Mouse (Mus musculus) gastrocnemius, adult 18-20 months (tissue): Measurements from ENCODE around the gene Slc39a10. TPM values are rescaled to one million over a fixed set of nuclear protein-coding genes. Genes with fewer than 3 reads are reported as not detected.

Source experiments
- DNase-seq: peaks from one replicate; pipeline ENCODE4 v3.0.0; 2021; ENCODE audit warnings: low spot score
- long read RNA-seq, 2 experiments: library from polyadenylated mRNA; stranded (forward); transcript quantifications; one replicate each; pipeline ENCODE4 v2.0.0; 2021
- total RNA-seq, 2 experiments: library from RNA; stranded (reverse); gene quantifications; 2 replicates each; pipeline ENCODE4 v1.2.3; 2021

The Slc39a10 gene
- total RNA-seq: 1 to 10 TPM; 4.0 to 5.3 TPM
- long read RNA-seq, experiment 1, full-length matches to known transcripts: 4 of 5 reads
- long read RNA-seq, experiment 1, partial matches to known transcripts: 1 of 5 reads
- long read RNA-seq, experiment 1, other reads (novel, unspliced or antisense): 0 of 5 reads
- long read RNA-seq, experiment 2, full-length matches to known transcripts: 4 of 4 reads
- long read RNA-seq, experiment 2, partial matches to known transcripts: 0 of 4 reads
- long read RNA-seq, experiment 2, other reads (novel, unspliced or antisense): 0 of 4 reads

DNA sequence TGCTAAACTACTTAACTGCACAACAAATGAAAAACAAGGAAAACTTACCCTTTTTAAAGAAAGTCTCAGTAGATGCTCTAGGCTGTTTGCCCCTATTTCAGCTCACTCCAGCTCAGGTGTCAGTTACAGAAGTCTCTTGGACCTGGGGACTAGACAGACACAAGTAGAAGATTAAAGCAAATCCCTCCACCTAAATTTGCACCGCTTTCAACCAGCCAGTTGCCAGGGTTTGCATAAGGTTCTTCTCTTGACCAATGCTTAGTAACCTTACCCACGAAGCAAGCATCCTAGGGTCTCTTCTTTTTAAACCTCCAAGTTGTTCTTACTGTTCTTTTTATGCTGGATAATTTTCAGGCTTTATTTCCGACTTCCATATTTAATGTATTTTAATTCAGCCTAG is at the start of gene Slc39a10:
Gene Slc39a10 (minus strand): TSS at position 101 of the 400 bp plus-strand sequence.
- no peak for DNase-seq

DNA sequence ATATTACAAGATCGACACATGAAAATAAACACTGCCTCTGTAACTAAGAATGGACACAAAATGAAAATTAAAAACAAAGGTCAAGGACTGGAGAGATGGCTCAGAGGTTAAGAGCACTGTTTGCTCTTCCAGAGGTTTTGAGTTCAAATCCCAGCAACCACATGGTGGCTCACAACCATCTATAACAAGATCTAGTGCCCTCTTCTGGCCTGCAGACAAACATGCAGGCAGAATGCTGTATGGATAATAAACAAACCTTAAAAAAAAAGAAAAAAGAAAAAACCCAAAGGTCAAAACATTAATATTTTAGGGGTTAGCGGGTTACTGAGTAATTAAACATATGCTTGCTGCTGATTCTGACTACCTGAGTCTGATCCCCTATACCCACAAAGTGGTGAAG is 46.6 kb upstream of the Slc39a10 start:
- DNase-seq: no peak

DNA sequence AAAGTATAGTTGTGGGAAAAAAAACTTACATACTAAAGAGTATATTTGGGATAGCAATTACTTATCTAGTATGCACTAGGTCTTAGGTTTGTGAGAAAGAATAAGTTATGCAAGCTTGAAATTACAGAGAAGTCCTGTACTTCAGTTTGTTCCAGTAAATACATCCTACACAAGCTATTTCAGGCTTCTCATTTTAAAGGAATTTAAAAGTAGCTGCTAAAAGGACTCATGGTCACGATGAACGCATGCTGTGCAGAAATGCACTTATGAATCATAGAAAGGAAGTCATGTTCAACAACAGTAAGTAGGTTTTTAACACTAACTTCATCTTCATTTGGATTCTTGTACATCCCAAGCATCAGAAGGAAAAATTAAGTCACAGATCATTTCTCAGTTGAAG is 45.0 kb upstream of the Slc39a10 start:
- DNase-seq: no peak

DNA sequence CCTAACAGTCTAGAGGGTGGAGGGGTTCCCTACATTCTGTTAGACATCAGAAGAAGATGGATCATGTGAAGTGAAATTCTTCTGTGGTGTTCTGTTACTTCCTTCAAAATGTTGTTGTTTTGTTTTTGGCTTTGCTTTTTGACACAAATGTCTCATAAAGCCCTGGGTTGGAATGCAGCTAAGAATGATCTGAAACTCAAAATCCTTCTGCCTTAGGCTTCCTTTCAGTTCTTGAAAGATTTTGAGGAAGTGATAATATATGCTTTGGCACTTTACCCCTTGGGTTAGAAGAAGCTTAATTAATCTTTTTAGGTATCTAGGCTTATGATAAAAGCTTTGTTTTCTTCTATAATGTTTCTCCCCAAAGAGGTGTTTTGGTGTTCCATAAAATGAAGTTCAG is 34.5 kb upstream of the Slc39a10 start:
- DNase-seq: no peak

DNA sequence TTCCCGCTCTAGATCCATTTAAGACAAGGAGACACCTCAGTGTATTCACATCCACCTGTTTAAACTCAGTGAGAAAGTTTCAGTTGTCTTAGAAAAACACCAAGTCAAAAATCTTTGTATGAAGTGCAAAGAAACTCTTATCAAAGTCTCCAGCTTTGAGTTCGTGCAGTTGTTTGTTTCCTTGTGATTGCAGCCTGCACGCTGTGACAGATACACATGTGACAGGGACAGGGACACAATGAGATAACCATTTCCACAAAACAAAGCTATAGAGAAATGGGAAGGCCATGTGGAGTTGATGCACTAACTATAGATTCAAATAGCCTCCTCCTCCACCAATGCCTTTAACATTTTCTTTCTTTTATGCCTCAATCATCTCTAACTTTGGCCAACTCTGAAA is 33.6 kb upstream of the Slc39a10 start:
- no peak for DNase-seq

DNA sequence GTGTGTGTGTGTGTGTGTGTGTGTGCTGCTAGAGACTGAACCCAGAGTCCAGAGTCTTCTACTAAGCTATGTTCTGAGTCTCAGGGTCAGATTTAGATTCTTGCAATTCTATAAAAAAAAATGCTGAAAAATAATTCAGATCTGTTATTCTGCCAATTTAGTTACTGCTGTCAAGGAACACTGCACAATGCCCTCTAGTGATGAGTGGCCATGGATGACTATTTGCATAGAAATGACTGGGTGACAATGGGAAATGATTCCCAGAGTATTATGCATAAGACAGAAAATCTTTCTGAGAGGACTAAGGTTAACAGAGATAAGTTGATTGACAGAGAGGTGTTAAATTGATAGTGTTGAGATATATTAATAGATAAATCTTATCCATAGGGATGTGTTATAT is 32.3 kb upstream of the Slc39a10 start:
- DNase-seq: no peak

DNA sequence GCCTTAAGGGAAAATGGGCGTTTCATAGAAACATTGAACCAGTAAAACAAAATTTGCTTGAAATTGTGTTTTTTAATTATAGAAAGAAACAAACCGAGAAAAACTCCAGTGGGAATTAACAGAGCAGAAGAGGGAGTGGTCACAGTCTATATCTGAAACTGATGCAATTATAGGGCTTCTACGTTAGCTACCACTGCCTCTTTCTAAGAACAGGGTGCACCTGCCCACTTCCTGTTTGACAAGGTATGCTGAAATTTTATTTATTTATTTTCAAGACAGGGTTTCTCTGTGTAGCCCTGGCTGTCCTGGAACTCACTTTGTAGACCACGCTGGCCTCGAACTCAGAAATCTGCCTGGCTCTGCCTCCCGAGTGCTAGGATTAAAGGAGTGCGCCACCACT is 30.3 kb upstream of the Slc39a10 start:
- no peak for DNase-seq

DNA sequence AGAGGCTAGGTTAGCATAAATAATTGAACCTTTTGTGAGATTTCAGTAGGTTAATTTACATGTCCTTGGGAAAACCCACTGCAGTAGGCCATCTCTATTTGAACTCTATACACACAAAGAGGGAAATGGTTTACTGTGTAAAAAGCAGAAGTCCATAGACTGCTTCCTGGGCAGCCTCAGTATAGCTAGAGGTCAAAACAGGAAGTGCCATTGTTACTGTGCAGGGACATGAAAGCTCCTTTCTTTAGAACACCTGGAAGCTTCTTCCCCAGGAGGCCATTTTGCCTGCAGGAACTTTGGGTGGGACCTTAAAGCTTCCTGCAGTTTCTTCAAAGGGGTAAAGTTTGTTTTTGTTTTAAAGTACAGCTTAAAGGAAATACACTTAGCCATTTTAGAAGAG is 29.0 kb upstream of the Slc39a10 start:
- DNase-seq: no peak

DNA sequence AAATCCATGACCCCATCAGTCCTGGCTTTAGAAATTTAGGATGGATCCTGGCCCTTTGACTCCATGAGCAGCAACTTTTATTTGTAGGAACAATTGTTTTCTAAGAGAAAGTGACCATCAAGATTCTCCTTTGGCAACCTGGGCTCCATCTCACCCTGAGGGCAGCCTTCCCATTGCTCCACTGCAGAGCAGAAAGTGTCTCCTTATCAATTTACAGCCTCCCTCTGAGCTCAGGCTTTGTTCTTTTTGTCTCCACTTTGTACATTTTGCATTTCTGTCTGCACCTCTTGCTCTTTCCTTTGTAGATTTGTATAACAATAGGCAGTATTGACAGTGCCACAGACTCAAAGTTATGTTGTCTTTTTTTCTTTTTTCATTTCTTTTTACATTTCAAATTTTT is 23.6 kb upstream of the Slc39a10 start:
- no peak for DNase-seq

DNA sequence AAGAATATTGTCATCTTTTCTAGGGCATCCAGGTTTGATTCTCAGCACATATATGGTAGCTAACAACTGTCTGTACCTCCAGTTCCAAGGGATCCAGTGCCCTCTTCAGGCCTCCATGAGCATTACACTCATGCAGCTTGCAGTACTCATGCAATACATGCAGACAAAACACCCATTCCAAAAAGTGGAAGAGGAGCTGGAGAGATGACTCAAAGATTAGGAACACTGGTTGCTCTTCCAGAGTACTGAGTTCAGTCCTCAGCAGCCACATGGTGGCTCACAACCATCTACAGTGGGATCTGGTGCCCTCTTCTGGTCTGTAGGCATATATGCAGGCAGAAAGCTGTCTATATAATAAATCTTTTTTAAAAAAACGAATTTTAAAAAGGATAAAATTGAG is 21.7 kb upstream of the Slc39a10 start:
- no peak for DNase-seq

DNA sequence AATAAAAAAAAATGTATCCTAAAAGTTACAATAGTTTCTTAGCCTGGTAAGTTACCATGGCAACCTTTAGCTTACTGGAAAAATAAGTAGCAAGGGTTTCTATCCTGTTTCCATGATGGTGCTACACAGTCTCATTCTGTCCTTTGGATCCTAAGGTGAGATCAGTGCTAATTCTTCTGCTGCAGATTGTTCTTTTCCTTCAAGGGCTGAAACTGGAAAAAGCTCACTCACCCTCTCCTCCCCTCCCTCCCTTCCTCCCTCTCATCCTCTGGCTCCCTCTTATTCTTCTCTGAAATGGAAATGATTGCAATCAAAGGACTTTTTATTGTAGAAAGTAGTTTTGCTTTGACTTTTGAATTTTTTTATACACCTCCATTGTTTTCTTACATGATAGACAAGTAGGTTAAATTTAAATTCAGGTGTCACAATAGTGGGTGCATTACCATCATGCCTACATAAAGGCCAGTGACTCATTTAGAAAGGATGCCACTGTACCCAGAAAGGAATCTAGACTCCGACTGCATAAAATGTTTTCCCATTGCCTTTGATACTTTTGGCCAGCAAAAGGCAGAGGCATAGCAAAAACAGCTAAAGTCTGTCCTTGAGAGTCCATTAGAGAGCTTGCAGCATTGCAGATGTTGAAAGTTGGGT is 20.0 kb upstream of the Slc39a10 start:
- no peak for DNase-seq

DNA sequence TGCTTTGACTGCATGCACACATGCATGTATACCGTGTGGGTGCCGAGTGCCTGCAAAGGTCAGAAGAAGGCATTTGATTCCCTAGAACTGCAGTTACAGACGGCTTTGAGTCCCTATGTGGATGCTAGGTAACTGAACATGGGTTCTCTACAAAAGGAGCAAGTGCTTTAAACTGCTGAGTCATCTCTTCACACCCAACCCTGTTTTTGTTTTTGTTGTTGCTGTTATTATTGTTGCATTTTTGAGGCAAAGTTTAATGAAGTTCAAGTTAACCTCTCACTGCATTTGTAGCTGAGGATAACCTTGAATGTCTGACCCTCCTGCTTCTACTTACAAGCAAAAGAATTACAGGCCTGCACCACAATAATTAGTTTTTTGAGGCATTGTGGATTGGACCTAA is 17.5 kb upstream of the Slc39a10 start:
- DNase-seq: no peak

DNA sequence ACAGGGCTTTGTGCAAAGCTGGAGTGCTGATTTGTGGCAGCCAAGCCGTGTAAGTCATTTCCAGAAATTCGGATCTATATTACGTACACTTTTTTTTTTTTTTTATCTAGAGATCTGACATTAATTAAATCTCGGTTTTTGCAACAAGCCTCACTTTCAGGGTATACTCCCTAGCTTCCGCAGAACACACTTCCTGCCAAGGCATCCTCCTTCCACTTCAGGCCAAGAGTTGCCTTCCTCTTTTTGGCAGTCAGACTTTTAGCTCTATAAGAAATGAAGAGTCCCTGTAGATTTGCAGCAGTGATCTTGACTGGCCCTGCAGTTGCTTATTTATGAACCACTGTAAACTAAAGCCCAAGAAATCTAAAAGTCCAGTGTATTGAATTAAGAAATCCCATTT is 13.1 kb upstream of the Slc39a10 start:
- DNase-seq: no peak

DNA sequence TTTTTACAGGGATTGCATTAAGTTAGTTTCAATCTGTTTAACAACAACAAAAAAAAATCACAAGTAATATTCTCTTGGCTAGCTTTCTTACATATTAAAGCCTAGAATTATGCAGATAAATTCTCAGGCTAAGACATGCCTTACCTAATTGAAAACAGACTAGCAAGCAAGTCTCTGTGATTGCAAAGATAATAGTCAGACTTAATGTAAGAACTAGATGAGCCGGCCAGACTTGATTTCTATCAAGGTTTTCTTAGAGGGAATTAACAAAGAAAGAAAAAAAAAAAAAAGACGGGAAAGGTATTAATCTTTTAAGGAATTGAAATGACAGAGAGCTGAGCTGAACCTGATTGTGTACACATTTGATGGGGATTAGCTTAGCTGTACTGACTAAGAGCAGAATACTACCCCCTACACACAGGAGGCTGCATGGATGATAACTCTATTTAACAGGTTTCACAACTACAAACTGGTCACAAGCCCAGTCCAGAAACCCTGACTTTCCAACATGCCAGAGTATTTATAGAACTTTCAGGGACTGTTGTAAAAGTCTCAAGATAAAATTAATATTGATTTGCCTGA is 9.5 kb upstream of the Slc39a10 start:
- no peak for DNase-seq

DNA sequence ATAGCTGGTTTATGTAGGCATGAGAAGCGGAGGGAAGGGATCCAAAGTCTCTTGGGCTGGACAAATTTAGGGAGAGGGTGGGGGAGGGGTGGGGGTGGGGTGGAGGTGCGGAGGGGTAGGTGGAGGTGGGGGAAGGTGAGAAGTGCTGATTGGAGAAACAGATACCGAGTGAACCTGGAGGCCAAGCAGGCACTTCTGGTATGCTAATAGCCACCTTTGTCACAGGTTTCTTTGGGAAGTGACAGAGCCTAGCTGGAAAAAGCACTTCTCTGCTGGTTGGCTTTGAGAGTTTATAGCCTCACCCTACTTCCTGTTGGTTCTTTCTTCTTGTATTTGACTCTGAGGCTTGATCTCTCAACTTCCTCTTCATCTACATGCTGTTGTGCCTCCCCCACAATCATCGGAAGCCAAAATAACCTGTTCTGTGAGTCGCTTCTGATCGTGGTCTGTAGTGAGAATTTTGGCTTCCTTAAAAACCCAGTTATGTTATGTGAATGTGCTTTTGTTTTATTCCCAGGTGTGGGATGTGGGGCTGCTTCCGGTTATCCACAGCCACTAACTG is 1.7 kb upstream of the Slc39a10 start:
- no peak for DNase-seq

DNA sequence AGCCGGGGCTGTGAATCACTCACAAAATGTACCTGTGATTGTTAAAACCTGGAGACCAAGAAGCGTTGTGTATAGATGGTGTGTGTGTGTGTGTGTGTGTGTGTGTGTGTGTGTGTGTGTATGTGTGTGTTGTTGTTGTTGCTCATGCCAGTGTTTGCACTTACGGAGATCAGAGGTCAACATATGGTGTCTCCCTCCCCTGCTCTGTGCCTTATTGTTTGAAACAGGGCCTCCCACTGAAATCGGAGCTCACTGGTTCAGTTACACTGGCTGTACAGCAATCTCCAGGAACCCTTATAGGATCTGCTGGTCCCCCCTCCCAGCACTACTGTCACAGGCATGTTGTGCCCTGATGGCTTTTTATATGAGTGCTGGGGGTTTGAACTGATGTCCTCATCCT is 3.9 kb downstream of the Slc39a10 start:
- DNase-seq: no peak

DNA sequence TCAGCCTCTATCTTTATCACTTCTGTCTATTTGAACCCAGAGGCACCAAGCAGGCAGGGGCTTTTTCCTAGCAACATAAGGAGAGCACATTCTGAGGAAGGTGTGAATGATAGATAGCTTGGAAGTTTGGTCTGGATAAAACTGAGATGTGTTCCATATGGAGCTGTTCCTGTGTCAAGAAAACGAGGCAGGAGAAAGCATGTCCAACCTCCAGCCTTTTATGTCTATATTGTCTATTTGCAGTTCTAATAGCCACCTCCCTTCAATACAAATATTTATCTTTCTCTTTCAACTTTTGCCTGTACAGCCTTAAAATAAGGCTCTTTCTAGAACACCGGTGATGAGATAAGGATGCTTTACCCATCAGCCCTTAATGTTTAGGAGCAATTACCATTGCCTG is 4.3 kb downstream of the Slc39a10 start:
- DNase-seq: no peak

DNA sequence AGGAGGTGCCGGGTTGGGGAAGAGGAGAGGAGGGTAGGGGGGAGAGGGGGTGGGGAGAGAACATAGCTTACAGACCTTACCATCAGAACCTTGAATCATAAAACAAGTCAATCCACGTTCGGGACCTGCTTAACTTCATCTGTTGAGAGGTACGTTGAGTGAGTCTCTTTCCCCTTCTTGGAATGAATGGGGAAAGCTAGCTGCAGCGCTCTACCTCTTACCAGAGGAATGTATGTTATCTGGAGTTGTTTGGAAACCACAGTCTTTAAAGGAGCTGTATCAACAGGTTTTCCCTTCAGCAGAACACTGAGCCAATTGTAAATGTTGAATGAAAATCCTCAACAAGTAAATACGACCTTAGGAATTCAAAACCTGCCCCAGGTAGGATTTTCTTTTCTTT is 4.7 kb downstream of the Slc39a10 start:
- DNase-seq: no peak

DNA sequence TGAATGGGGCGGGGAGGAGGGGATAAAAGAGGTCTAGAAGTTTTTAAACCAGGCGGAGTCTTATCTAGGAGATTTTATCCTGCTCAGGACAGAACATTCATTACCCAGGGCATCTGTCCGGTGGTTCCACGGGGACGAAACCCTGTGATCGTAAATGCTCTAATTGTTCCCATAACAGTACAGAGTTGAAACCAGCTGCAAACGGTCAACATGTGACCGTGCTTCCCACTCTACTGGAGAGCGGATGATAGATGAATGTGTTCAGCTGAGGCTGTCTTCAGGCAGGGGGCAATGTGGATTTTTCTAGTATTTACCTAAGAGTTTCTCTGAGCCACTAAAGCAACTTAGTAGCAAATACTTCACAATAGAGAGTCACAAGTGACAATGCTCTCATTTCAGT is 6.6 kb downstream of the Slc39a10 start:
- no peak for DNase-seq

DNA sequence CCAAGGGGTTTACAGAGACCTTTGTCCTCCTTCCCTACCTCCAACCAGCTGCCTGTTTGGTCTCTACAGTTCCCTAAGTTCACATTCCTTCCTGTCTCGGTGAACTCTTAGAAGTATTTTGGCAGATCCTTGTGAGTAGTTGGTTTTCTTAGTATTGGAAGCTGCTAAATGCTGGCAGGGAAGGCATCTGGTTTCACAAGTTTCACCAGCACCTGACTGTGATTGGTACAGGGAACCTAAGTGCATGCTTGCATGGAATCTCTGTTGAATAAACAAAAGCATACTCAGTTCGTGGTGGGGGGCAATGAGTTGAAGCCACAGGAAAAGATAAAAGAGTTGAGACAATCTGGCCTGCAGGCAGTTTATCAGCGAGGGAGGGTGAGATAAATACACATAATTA is 7.4 kb downstream of the Slc39a10 start:
- no peak for DNase-seq

DNA sequence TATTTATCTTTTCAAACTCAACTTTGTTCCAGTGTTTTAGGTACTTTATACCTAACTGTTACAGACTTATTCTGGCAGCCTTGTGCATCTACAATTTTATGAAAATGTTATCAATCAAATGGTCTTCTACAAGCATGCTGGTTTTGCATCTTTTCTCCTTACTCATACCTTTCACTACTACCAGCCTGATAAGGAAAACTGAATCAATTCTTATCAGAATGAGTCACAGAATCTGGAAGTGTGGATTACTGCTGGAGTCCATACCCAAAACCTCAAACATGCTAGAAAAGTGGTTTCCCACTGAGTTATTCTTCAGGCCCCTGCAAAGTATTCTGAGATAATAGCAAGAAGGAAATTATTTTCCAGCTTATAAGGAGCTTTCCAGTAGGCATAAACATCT is 12.7 kb downstream of the Slc39a10 start:
- DNase-seq: no peak

DNA sequence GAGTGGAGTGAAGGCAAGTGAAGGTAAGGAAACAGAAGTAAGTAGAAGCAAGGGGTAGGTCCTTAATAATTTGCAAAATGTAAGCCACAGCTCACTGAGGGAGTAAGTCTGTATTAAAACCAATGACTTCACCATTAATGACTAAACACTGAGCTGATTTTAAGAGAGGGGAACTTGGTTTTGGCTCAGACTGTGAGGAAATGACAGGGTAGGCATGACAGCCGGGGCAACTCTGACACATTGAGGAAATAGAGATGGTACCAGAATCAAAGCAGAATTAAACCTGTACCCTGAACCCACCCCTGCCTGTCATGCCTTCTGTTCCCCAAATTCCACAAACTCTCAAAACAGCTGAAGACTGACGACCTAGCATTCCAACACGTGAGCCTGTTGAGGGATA is 18.9 kb downstream of the Slc39a10 start:
- no peak for DNase-seq

DNA sequence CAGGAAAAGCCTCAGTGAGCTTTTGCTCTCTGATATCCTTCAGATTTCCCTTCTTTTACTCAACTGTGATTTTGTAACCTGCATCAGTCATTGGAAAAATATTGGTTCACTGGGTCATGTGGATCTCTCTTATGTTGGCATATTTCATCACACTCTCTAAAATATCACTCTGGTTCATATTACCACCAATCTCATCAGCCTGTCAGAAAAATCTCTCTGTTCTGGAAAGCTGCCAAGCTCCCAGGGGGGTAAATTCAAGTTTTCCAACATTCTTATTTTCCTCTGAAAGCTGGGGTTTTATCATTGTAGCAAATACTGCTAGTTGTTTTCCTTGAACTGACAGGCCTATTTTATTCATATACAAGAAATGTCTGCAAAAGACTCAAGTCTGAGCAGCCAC is 22.9 kb downstream of the Slc39a10 start:
- DNase-seq: no peak
